ENCODE assay signal across 22 mouse cellular contexts in the genomic region with DNA sequence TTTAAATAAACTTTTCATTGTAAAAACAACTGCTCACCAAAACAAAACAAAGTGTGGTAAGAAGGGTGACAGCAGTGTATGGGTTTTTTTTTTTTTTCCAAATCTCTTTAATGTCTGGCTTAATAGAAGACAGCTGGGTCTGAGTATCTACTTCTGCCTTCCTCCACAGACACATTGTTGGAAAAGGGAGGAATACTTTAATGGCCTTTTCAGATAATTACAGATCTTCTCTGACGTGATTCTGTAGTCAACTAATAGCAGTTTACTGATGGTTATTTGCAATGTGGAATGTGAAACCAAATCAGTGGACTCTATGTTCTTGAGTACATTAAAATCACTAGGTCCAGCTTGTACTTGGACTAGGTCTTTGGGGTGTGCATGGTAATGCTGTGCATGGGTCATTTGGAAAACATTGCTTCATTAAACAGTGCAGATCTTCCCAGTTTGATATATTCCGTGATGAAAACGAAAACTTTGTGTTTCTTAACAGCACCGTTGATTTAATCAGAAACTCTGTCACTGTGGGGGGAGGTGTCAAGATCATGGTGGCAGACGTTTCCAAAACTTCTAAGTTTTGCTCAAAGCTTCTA.
DNase-seq lines count a peak whose midpoint lies in the region; ATAC-seq and TF ChIP-seq lines count a peak whose summit lies in the region.
"Had no signal": no experiment of that assay in that cellular context is flagged by ENCODE, and none has a peak within 500 bp of the region (broad histone marks: within the 10 kb centered on the region; RNA-seq: fewer than 3 reads in every experiment).

No protein-coding gene starts in this region.

- no peak for ATAC-seq in kidney, embryonic 16.5 days (ENCODE audit: low FRiP score, low TSS enrichment)
- no peak for ATAC-seq in stomach, embryonic 15.5 days (ENCODE audit: insufficient read depth, low FRiP score, low read depth)
- ATAC-seq in stomach, postnatal 0 days (ENCODE audit: low FRiP score, low TSS enrichment), result no peak
- ATAC-seq: forebrain, embryonic 15.5 days; midbrain, embryonic 15.5 days had no signal

- no peak for TF ChIP-seq EP300 in stomach, postnatal 0 days (optimal IDR thresholded peaks at IDR 0.05)

- H3K4me3 ChIP-seq in kidney, embryonic 16.5 days (ENCODE audit: low read length), result no peak overlapping the region
- H3K4me3 ChIP-seq in stomach, embryonic 15.5 days (replicated peaks), result no peak overlapping the region
- H3K4me3 ChIP-seq in stomach, postnatal 0 days (ENCODE audit: low read depth, low read length), result no peak overlapping the region
- H3K4me3 ChIP-seq: embryonic facial prominence, embryonic 13.5 days; forebrain, embryonic 15.5 days; heart, embryonic 13.5 days; hindbrain, embryonic 13.5 days; layer of hippocampus, adult 2 months; limb, embryonic 10.5 days; liver, embryonic 15.5 days; midbrain, embryonic 15.5 days; neural tube, embryonic 12.5 days had no signal

- TF ChIP-seq CTCF in stomach, postnatal 0 days (IDR thresholded peaks at IDR 0.05; ENCODE audit: low read depth), result no peak

- H3K27me3 ChIP-seq in kidney, embryonic 16.5 days (ENCODE audit: insufficient read depth, low read length), result no peaks in the 10 kb centered on the region
- H3K27me3 ChIP-seq in stomach, embryonic 15.5 days (replicated peaks), result no peaks in the 10 kb centered on the region
- no peaks in the 10 kb centered on the region for H3K27me3 ChIP-seq in stomach, postnatal 0 days (ENCODE audit: control insufficient read depth, insufficient read depth, low read length)
- H3K27me3 ChIP-seq: embryonic facial prominence, embryonic 13.5 days; forebrain, embryonic 15.5 days; heart, embryonic 13.5 days; hindbrain, embryonic 13.5 days; liver, embryonic 15.5 days; midbrain, embryonic 15.5 days; neural tube, embryonic 12.5 days had no signal

- no peaks in the 10 kb centered on the region for H3K36me3 ChIP-seq in kidney, embryonic 16.5 days (ENCODE audit: insufficient read depth, low read length)
- no peaks in the 10 kb centered on the region for H3K36me3 ChIP-seq in stomach, embryonic 15.5 days
- no peaks in the 10 kb centered on the region for H3K36me3 ChIP-seq in stomach, postnatal 0 days (ENCODE audit: control insufficient read depth, insufficient read depth, low read length)
- H3K36me3 ChIP-seq: embryonic facial prominence, embryonic 13.5 days; forebrain, embryonic 15.5 days; heart, embryonic 13.5 days; hindbrain, embryonic 13.5 days; liver, embryonic 15.5 days; midbrain, embryonic 15.5 days; neural tube, embryonic 12.5 days had no signal

- peak overlapping the region; percentile 7; the same call in 1 of the 2 replicates for H3K27ac ChIP-seq in kidney, embryonic 16.5 days (ENCODE audit: low read length)
- peak overlapping the region; percentile 90; the same call in 1 of the 2 replicates for H3K27ac ChIP-seq in stomach, embryonic 15.5 days
- no peak overlapping the region for H3K27ac ChIP-seq in stomach, postnatal 0 days (replicated peaks)
- H3K27ac ChIP-seq: embryonic facial prominence, embryonic 13.5 days; forebrain, embryonic 15.5 days; heart, embryonic 13.5 days; hindbrain, embryonic 13.5 days; layer of hippocampus, adult 2 months; liver, embryonic 15.5 days; macrophage; midbrain, embryonic 15.5 days; neural tube, embryonic 12.5 days had no signal

- H3K9ac ChIP-seq in kidney, embryonic 16.5 days (replicated peaks; ENCODE audit: low read length), result no peak overlapping the region
- no peak overlapping the region for H3K9ac ChIP-seq in stomach, embryonic 15.5 days
- no peak overlapping the region for H3K9ac ChIP-seq in stomach, postnatal 0 days (ENCODE audit: low read length)
- H3K9ac ChIP-seq: embryonic facial prominence, embryonic 13.5 days; forebrain, embryonic 15.5 days; heart, embryonic 13.5 days; hindbrain, embryonic 13.5 days; liver, embryonic 15.5 days; midbrain, embryonic 15.5 days; neural tube, embryonic 12.5 days had no signal

- no peak overlapping the region for H3K4me2 ChIP-seq in kidney, embryonic 16.5 days (replicated peaks; ENCODE audit: low read depth, low read length)
- H3K4me2 ChIP-seq in stomach, embryonic 15.5 days, result no peak overlapping the region
- H3K4me2 ChIP-seq in stomach, postnatal 0 days (replicated peaks; ENCODE audit: low read depth), result no peak overlapping the region
- H3K4me2 ChIP-seq: embryonic facial prominence, embryonic 13.5 days; forebrain, embryonic 15.5 days; heart, embryonic 13.5 days; hindbrain, embryonic 13.5 days; liver, embryonic 15.5 days; midbrain, embryonic 15.5 days; neural tube, embryonic 12.5 days had no signal

- DNase-seq in heart, adult 11 months, result peak; percentile 31
- DNase-seq in heart, adult 8-10 months (ENCODE audit: low spot score), result no peak
- no peak for DNase-seq in kidney, postnatal 4 days
- no peak for DNase-seq in stomach, postnatal 0 days (ENCODE audit: low spot score)
- DNase-seq in embryo, embryonic 9.5 days (ENCODE audit: extremely low spot score), result no peak
- DNase-seq: cerebellum, adult 11-12 months; cerebellum, postnatal 10 days; kidney, postnatal 14 days; liver; retina, postnatal 1 day had no signal

- peaks cover 5% of the 10 kb centered on the region; the same call in 1 of the 2 replicates for H3K9me3 ChIP-seq in kidney, embryonic 16.5 days (ENCODE audit: low read length)
- H3K9me3 ChIP-seq in stomach, embryonic 15.5 days, result no peaks in the 10 kb centered on the region
- H3K9me3 ChIP-seq in stomach, postnatal 0 days (ENCODE audit: control insufficient read depth, low read length), result no peaks in the 10 kb centered on the region
- H3K9me3 ChIP-seq: embryonic facial prominence, embryonic 13.5 days; forebrain, embryonic 15.5 days; hindbrain, embryonic 13.5 days; limb, embryonic 10.5 days; liver, embryonic 15.5 days; midbrain, embryonic 15.5 days had no signal

- peaks cover 39% of the 10 kb centered on the region for H3K4me1 ChIP-seq in kidney, embryonic 16.5 days (ENCODE audit: insufficient read depth, low read length)
- peaks cover 38% of the 10 kb centered on the region for H3K4me1 ChIP-seq in stomach, embryonic 15.5 days
- peaks cover 13% of the 10 kb centered on the region; the same call in 1 of the 2 replicates for H3K4me1 ChIP-seq in stomach, postnatal 0 days (replicated peaks; ENCODE audit: control insufficient read depth, insufficient read depth)
- H3K4me1 ChIP-seq: forebrain, embryonic 15.5 days; hindbrain, embryonic 13.5 days; midbrain, embryonic 15.5 days had no signal

- WGBS in kidney, embryonic 16.5 days, result 65% methylated on average over 5 of the region's 5 CpGs
- WGBS in stomach, embryonic 15.5 days, result 70% methylated on average over 5 of the region's 5 CpGs
- 63% methylated on average over 5 of the region's 5 CpGs for WGBS in stomach, postnatal 0 days
